Mouse (Mus musculus) spleen, postnatal 36 days (tissue): ENCODE data around the gene Trp53i11.

ENCODE experiments used
- DNase-seq, 2 experiments: peaks; one replicate each; pipeline ENCODE4 v3.0.0; 2022; ENCODE audit warnings: low spot score in 2 of 2, mixed read lengths in 1 of 2

Trp53i11 gene

DNA sequence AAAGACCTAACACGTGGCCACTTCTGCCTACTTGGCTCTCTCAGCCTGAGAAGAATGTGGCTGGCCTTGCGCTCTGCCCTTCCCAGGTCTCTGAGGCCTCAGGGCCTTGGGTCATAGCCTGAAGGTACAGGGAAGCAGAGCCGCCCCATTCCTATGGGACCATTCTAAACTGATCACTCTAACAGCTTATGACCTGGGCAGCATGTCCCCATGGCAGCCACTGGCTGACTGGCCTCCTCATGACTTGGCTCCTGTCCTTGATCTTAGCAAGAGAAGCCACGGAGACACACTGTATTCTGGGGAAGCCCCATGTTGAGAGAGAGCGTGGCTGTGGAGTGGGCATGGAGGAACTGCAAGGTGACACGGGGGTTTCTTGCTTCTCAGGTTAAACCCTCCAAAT, 51.5 kb downstream of the Trp53i11 start:
- DNase-seq, result no peak

DNA sequence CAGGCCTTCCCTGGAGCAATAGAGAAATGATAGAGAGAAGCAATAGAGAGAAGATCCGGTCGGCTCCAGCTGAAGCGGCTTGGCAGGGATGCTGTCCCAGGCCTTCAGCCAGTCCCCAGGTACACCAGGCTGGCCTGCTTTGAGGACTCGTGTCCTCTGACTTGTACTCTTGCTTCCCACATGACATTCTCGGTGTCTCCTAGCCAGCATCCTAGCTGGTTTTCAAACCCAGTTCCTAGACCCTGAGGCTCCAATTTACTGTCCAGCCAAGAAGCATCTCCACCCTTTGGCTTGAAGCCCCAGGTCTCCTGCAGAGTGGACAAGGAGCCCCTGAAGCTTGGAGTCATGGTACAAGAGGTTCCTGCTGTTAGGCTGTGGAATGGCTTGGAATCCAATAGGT, 54.8 kb downstream of the Trp53i11 start:
- no peak for DNase-seq

DNA sequence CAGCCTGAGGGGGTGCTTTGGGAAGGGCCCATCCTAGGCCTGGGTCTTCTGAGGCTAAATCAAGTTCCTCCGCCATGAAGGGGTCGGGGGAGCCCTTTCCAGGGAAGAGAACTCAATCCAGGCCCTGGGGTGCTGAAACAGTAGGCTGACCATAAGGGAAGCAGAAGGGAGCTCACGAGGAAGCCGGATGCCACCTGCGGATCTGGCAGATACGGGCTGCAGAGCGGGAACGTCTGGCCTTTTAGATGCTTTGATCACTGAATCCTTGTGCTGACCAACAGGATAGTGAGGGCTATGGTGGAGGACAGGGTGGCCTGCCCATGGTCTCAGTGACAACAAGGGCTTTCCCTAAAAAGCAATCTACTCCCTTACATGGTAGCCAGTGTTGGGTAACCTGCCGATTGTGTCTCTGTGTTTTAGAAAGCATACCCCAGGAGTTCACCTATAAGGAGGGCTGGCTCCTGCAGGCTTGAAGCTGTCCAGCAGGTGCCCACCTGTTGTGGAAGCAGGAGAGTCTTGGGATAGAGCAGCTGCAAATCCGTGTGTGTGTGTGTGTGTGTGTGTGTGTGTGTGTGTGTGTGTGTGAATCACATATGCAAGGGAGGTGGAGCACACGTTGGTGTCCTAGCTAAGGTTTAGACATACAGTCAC, 56.2 kb downstream of the Trp53i11 start:
- no peak for DNase-seq

DNA sequence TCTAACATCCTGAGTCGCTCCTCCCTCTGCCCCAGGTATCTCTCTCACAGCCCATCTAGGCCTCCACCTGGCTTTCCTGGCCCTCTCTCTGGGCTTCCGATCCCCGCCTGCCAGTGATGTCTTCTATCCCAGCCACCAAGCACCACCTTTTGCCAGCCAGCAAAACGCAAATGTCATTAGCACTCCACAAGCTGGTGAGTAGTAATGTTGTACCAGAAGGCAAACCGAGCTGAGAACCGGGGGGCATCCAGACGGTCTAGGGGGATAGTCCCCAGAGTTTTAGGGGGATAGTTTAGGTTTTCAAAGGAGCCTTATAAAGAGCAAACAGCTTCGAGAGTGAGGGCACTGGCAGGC, 56.7 kb downstream of the Trp53i11 start:
- DNase-seq, result no peak

DNA sequence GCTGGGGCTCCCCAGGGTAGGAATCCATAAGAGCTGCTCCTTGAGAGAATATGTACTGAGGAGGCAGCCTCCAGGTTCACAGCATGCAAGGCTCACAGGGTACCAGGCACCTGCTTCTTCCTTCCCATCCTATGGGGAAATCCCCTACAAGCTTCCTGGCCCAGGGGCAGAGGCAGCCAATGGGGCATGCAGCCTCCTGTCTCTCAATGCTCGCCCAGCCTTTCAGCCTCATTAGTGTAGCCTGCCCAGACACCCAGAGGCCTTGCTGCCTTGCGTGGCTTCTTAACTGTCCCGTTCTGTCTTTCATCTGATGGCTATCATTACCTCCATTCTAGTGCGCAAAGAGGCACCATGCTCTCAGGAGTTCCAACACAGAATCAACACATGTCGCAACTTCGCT, 61.7 kb downstream of the Trp53i11 start:
- DNase-seq, result no peak

DNA sequence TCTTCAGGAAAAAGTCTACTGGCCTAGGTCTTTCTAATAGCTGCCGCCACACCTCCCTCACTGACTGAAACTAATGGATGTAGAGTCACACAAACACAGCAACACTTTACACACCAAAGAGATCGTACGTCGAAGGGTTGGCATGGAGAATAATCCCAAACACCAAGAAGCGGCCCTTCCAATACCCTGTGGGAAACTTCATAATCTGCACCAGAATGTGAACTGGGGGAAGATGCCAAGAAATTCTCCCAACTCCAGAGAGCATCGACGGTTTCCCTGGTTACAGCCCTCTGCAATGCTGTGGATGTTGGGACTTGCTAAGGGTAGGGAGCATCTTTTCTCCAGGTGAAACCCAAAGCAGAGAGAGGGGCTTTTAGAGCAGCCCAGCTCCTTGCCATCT, 63.3 kb downstream of the Trp53i11 start:
- no peak for DNase-seq
